Mouse (Mus musculus): ENCODE measurements around the gene Gm10100.
"Not testable (repeated sequence)": the region's sequence is repeated elsewhere in the genome, so short reads cannot be mapped to it uniquely, and the experiment has no call there.

The Gm10100 gene

DNA sequence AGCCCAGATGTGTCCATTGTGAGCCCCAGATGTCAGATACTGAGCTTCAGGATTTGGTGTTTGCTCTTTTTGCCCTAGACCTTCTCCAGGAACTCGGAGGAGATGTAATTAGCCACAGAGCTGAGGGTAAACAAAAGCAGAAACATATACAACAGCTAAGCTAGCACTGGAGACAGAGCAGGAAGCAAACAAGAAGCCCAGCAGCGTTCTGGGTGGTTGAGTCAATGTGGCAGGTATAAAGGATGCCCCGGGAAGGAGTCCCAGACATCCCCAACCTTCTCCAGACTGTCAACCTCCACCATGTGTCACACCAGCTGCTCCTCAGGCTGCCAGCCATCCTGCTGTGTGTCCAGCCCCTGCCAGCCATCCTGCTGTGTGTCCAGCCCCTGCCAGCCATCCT is at the start of gene Gm10100:
Gene Gm10100, plus strand, starts transcription at position 301 of the 400 bp plus-strand sequence.
- no peak for DNase-seq (ENCODE audit: low spot score in 2 of 2)

DNA sequence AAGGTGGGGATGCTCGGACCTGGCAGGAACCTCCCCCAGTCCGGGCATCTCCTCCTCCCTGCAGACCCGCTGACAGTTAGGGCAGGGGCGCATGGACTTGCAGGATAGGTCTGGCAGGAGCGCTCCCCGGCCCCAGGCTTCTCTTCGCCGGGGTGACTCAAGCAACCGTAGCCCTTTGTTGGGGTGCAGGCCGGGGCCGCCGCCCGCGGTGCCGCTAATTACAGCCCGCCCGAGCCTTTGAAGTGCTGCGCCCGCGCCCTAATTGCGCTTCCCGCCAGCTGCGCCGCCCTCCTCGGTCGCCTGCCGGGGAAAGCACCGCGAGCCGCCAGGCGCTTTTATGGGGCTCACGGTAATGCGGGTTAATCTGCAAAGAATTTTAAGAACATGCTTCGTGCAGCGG is 48.7 kb upstream of the Gm10100 start:
- DNase-seq (ENCODE audit: low spot score in 2 of 2): peak in 1 of 2 experiments; percentile 39

GRCm38 (mm10) chr10:77682994-77683393 is 43.3 kb upstream of the Gm10100 start:
- no peak for DNase-seq (ENCODE audit: low spot score in 2 of 2)

GRCm38 (mm10) chr10:77684181-77684580 is 42.1 kb upstream of the Gm10100 start:
- DNase-seq (ENCODE audit: low spot score in 2 of 2): no peak

GRCm38 (mm10) chr10:77685895-77686664 is 40.2 kb upstream of the Gm10100 start, which contains the start of gene Tspear:
Gene Tspear, plus strand, starts transcription at chr10:77686569.
- no peak for DNase-seq (ENCODE audit: low spot score in 2 of 2)

DNA sequence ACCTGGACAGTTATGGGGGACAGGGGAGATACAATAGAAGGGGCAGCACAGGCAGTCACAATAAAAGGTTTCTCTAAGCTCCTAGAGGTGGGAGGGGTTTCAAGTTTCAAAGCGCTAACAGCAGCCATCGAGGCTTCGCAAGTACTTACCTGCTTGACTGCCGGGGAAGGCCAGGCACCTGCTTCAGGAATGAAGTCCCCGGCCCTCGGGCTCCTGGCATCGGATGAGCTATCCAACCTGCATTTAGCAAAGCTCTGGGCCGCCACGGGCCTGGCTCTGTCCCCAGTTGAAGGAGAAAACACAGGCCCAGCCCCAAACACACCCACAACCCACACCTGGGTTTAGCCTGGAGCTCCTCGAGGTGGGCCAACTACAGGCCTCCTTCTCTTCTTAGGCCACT is 39.3 kb upstream of the Gm10100 start:
- DNase-seq (ENCODE audit: low spot score in 2 of 2): no peak

DNA sequence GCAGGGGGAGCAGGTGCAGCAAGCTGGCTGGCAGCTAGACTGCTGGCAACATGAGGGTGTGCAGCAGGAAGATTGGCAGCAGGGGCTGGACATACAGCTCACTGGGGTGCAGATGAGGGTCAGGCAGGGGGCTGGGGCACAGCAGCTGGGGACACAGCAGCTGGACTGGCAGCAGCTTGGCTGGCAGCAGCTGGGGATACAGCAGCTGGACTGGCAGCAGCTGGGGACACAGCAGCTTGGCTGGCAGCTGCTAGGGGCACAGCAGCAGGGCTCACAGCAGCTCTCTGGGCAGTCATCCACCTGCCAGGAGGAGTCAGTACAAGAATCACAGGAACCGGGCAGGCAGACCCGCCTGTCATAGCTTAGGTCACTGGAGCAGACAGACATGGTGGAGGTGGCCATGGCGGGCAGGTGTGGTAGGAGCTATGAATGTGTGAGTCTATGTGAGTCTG is 35.9 kb upstream of the Gm10100 start, which contains the start of gene Gm19402:
Gene Gm19402, minus strand, starts transcription at position 402 of the 452 bp plus-strand sequence.
- DNase-seq (ENCODE audit: low spot score in 2 of 2): not testable (repeated sequence)

DNA sequence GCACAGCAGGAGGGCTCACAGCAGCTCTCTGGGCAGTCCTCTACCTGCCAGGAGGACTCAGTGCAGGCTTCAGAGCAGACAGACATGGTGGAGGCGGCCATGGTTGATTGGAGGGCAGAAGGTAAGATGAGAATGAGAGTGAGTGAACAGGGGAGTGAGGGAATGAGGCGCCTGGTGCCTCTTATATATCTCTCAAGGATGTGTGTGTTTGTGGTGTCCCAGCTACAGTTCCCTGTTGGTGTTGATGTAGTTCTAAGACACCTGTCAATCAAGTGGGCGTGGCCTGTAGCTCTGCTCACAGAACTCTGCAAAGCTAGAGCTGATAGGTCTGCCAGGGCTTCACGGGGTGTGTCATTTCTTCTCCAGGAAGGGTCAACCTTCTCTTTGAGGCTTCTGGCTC is 29.2 kb upstream of the Gm10100 start, which contains the start of gene Gm9508:
Gene Gm9508, minus strand, starts transcription at position 101 of the 400 bp plus-strand sequence.
- no peak for DNase-seq (ENCODE audit: low spot score in 2 of 2)

- DNase-seq (ENCODE audit: low spot score in 2 of 2): no peak
Observed at GRCm38 (mm10) chr10:77706326-77706725, 20.0 kb upstream of the Gm10100 start, which contains the start of gene Gm10272. Gene Gm10272, plus strand, starts transcription at chr10:77706626.

DNA sequence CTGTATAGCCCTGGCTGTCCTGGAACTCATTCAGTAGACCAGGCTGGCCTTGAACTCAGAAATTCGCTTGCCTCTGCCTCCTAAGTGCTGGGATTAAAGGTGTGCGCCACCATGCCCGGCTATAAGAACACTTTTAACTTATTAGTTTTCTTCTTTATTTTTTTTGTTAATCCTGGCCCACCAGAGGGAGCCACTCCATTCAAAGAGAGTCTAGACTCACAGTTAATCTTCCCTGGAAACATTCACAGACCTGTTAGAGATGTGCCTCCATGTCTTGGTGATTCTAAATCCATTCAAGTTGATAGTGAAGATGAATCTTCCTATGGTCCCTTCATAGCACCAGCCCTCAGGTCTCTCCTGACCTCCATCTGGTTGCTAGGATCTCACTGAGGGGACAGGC is 16.5 kb upstream of the Gm10100 start:
- no peak for DNase-seq (ENCODE audit: low spot score in 2 of 2)

GRCm38 (mm10) chr10:77711157-77711556 is 15.1 kb upstream of the Gm10100 start, which contains the start of gene Gm10024:
Gene Gm10024, plus strand, starts transcription at chr10:77711457.
- not testable (repeated sequence) for DNase-seq (ENCODE audit: low spot score in 2 of 2)

GRCm38 (mm10) chr10:77713734-77714133 is 12.6 kb upstream of the Gm10100 start:
- DNase-seq (ENCODE audit: low spot score in 2 of 2): no peak

DNA sequence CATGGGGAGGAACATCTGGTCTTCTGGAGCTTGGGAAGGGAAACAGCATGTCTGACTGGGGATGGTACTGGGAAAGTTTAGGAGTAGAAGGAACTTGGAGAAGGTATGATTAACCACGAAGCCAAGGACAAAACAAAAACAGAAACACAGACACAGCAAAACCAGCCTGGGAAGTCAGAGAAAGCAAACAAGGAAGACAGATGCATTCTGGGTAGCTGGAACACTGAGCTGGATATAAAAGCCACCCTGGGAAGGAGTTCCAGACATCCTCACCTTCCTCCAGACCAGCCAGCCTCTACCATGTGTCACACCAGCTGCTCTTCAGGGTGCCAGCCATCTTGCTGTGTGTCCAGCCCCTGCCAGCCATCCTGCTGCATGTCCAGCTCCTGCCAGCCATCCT is 10.8 kb upstream of the Gm10100 start, which contains the start of gene Gm10142:
Gene Gm10142, plus strand, starts transcription at position 301 of the 400 bp plus-strand sequence.
- no peak for DNase-seq (ENCODE audit: low spot score in 2 of 2)

GRCm38 (mm10) chr10:77720299-77720698 is 6.0 kb upstream of the Gm10100 start, which contains the start of gene Krtap12-1:
Gene Krtap12-1, plus strand, starts transcription at chr10:77720599.
- not testable (repeated sequence) for DNase-seq (ENCODE audit: low spot score in 2 of 2)

DNA sequence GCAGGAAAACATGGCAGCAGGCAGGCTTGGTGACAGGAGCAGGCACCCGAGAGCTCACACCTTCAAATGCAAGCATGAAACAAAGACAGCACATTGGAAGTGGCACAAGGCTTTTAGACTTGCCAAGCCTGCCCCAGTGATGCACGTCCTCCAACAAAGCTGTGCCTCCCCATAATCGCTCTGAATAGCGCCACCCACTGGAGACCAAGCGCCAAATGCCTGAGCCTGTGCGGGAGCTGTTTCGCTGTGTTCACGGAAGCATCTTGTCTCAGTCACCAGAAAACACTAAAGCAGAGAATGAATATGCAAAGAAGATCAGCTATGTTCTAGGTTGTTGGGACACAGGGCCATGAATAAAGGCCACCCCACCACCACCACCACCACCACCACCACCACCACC is 1.4 kb upstream of the Gm10100 start:
- DNase-seq (ENCODE audit: low spot score in 2 of 2): no peak

DNA sequence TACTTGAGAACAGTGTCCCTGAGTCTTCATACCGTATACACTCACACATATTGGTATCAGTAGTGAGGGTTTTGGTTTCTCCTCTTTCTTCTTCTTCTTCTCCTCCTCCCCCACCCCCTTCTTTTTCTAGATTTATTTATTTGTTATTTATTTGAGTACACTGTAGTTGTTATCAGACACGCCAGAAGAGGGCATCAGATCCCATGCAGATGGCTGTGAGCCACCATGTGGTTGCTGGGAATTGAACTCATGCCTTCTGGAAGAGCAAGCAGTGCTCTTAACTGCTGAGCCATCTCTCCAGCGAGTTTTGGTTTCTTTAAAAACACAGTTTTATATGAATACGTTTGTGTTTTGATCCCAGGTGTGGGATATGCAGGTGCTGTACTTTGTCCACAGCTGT is 2.0 kb downstream of the Gm10100 start:
- no peak for DNase-seq (ENCODE audit: low spot score in 2 of 2)

GRCm38 (mm10) chr10:77729241-77729640 is 3.0 kb downstream of the Gm10100 start:
- no peak for DNase-seq (ENCODE audit: low spot score in 2 of 2)

GRCm38 (mm10) chr10:77735928-77736327 is 9.6 kb downstream of the Gm10100 start:
- DNase-seq (ENCODE audit: low spot score in 2 of 2): no peak

DNA sequence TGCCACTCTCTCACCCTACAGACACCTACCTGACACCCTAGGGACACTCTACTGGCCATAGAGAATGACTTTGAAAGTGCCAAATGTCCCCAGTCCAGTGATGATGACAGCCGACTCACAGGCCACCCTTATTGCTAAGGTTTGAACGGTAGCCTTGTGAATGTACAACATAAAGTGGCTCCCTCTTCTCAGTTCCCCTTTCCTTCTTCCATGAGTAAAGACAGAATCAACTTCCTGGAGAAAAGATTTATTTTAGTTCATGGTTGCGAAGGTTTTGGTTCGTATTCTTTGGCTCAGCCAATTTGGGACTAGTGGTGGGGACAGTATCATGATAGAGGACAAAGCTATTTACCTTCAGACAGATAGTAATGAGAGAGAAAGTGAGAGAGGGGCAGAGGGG is 12.6 kb downstream of the Gm10100 start:
- no peak for DNase-seq (ENCODE audit: low spot score in 2 of 2)

- DNase-seq (ENCODE audit: low spot score in 2 of 2): peak; percentile 27 to 32
Observed at GRCm38 (mm10) chr10:77741924-77742688, 15.8 kb downstream of the Gm10100 start, which contains the start of gene Gm18596. Gene Gm18596, minus strand, starts transcription at chr10:77742638.

DNA sequence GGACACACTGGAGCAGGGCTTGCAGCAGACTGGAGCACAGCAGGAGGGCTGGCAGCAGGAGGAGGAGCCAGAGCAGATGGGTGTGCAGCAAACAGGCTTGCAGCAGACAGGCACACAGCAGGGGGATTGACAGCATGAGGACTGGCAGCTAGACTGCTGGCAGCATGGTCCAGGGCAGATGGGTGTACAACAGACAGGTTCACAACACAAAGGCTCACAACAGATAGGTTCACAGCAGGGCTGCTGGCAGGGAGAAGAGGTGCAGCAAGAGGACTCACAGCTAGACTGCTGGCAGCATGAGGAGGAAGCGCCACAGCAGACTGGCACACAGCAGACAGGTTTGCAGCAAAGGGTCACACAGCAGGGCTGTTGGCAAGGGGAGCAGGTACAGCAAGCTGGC is 24.4 kb downstream of the Gm10100 start:
- DNase-seq (ENCODE audit: low spot score in 2 of 2): not testable (repeated sequence)

- DNase-seq (ENCODE audit: low spot score in 2 of 2): not testable (repeated sequence)
Observed at GRCm38 (mm10) chr10:77751254-77751653, 25.0 kb downstream of the Gm10100 start, which contains the start of gene Gm9736. Gene Gm9736, minus strand, starts transcription at chr10:77751354.
